Mouse (Mus musculus): ENCODE measurements around the gene Lypd6.

- no peak for TF ChIP-seq TAL1 (IDR thresholded peaks at IDR 0.05; ENCODE audit: low read length)
- TF ChIP-seq GATA1 (IDR thresholded peaks at IDR 0.05; ENCODE audit: low read length): no peak
These were observed 30.1 kb downstream of the Lypd6 start for GRCm38 (mm10) chr2:50096336-50096735.
